Mouse (Mus musculus): Measurements from ENCODE around the gene Arhgap10.

- no peak for TF ChIP-seq GATA1 (IDR thresholded peaks at IDR 0.05; ENCODE audit: borderline replicate concordance, low read length)
- TF ChIP-seq FLI1 (IDR thresholded peaks at IDR 0.05; ENCODE audit: low read length), result no peak
Observed at GRCm38 (mm10) chr8:77473373-77473772, 44.4 kb downstream of the Arhgap10 start.

All from megakaryocyte, embryonic 14.5 days (primary cell).